Mouse (Mus musculus) c-Kit-positive CD71-positive TER-119-negative erythroid progenitor cells, embryonic 14.5 days (primary cell): Measurements from ENCODE around the gene Slc24a3.

Experiments
- DNase-seq: peaks from one replicate; pipeline ENCODE4 v3.0.0-alpha.2; 2013; ENCODE audit warnings: low read depth

The Slc24a3 gene

GRCm38 (mm10) chr2:145438336-145438735 is 270.8 kb downstream of the Slc24a3 start:
- no peak for DNase-seq

- DNase-seq: no peak
These were observed 272.2 kb downstream of the Slc24a3 start for GRCm38 (mm10) chr2:145439755-145440154.

- no peak for DNase-seq
These were observed 289.7 kb downstream of the Slc24a3 start for GRCm38 (mm10) chr2:145457106-145457747.

DNA sequence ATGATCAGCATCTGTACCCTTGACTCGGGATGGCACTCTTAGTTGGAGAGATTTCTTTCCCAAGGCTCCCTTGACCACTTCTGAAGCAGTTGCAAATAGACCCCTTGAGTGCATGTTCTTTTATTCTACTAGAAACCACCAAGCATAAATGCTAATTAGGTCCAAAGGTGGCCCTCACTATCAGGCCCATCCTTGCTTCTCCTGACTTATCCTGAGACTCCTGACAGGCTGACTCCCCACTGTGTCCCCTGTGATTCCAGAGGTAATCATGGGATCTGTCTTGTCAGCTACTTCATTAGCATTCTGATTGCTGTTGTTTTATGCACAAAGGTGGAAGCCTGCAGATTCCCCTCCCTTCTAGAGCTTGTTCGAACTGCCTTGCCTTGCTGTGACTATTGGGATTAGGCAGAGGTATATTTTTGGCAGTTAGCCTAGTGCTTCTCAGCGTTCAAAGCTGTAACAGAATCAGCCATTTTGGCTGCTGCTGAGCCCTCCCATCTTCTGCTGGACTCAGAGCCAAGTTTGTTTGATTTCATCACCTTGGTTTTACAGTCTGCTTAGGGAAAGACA is 293.4 kb downstream of the Slc24a3 start:
- DNase-seq: no peak

- no peak for DNase-seq
These were observed 294.7 kb downstream of the Slc24a3 start for GRCm38 (mm10) chr2:145462253-145462652.

DNA sequence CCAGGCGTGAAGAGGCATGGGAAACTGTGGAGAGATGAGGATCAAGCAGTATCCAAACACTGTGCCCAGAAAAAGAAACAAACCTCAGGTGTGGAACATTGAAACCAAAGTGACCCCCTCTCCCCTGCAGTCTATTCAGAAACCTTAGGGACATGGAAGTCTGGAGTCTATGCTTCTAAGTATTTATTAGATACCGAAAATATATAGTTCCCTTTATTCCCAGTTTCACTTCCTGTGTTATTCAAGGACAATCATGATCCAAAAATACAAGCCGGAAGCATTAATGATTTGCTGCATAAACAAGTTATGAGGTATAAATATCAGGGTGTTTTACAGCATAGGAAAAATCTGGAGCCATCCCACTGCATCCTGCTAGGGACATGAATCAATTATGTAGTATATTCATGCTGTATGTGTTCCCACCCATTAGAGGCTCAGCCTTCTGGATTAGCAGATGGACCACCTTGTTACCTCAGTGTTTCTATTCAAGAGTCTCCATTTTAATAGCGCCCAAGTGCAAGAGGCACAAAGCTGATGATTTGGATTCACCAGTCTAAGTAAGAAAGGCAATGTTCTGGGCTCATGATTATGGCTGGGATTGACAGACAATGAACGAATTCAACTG is 301.3 kb downstream of the Slc24a3 start:
- no peak for DNase-seq

- no peak for DNase-seq
These were observed 309.9 kb downstream of the Slc24a3 start for GRCm38 (mm10) chr2:145477484-145477883.

- no peak for DNase-seq
These were observed 312.1 kb downstream of the Slc24a3 start for GRCm38 (mm10) chr2:145479676-145480075.

DNA sequence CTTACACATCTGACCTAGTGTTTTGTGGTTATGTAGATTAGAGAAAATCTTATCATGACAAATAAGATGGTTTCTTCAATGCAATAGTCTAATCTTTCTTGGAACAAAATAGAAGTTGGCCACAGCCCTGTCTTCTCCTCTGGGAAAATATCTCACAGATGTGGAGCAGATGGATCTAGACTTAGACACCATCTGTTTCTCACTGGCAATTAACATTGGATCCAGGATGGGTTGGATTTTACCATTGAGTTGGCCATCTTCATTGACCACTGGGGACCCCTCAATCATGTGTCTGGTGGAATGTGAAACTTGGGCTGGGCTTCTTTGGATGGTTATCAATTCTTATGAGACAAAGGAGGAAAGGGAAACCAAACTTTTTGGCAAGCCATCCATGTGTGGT is 332.7 kb downstream of the Slc24a3 start:
- no peak for DNase-seq

DNA sequence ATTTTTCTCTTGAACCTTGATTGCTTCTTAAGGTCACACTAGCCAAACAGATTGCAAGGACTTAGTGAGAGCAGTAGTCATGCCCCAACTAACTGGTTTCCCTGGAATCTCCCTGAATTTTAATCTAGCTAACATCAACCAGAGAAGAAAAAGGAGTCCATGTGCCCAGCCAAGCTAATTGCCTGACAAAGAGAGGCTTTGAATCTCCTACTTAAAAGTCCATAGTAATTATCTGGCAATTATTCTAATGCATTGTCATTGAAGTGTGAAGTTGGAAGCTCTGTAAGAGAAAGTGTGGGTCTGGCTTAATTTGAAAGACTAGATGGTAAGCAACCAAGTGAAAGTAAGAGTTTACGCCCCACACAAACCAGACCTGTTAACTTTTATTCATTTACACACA is 333.9 kb downstream of the Slc24a3 start:
- DNase-seq: no peak

DNA sequence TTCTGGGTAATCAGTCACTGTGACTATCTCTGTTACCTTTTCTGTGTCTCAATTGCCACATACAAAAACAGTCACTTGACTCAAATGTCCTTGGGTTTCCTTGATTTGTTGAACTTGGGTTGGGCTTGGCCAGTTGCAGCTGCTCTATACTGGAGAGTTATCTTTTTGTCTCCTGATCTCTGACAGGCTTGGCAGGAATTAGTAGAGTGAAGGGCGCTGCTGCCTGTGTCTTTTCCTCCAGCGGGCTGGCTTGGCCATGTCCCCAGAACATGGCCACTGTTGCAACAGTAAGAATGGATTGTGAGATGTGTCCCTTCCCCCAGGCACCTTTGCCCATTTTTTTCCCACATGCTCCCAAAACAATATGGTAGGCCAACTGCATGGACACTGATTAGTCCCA is 340.1 kb downstream of the Slc24a3 start:
- no peak for DNase-seq

DNA sequence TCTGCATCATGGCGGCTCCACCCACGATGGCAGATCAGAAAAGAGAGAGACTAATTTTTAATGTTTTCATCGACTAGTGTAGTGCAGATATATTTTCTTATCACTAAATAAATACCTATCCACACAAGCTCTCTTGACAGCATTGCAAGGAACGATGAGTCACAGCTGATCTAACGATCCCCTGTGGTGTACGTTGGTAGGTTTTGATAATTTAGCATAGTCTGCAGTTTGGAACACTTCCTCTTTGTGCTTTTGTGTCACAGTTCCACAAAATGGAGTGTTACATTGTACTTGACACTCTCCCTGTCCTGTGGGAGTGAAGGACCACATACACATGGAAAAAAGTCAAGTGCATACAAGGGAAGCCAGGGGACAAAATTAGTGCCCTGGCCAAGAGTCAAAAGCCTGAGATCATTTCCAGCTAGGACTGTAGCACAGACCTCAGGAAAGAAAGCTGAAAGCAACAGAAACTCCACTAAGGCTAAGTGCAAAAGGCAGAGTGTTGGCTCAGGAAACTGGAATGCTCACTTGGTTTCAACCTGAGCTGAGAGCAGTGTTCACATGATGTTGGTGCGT is 343.2 kb downstream of the Slc24a3 start:
- no peak for DNase-seq

DNA sequence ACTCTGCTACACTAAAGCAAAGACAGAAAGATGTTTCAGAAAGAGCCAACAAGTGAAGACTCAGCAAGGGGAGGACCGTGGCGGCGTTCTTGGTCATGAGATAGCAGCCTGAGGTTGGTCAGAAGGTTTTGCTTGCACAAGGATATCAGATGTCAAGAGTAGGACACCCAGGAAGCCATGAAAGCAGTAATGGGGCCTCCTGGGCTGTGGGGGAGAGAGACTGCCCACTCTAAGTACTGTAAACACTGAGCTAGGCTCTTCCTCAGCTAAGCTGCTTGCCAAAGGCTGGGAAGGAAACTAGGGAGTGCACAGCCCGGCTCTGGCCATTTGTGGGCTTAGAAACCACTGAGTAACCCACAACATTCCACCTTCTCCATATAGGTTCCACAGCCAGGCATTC is 348.4 kb downstream of the Slc24a3 start:
- DNase-seq: no peak

GRCm38 (mm10) chr2:145517346-145517745 is 349.8 kb downstream of the Slc24a3 start:
- peak; percentile 10 for DNase-seq

GRCm38 (mm10) chr2:145522017-145522416 is 354.5 kb downstream of the Slc24a3 start:
- no peak for DNase-seq

GRCm38 (mm10) chr2:145523381-145523780 is 355.8 kb downstream of the Slc24a3 start:
- no peak for DNase-seq

DNA sequence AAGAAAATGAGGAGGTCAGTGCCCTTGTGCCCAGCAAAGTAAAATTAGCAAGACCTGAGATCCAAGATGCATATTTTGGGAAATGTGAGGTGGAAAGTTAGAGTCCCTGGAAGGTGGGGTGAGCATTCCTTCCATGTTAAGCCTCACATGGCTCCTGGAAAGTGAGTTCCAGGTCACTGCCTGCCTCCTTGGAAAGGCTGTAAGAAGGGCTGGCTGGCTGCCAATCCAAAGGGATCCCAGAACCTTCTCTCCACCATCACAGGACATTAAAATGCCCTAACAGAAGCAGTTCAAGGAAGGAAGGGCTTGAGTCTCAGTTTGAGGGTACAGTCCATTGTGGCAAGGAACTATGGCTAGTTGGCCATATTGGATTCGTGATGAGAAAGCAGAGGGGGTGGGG is 359.6 kb downstream of the Slc24a3 start:
- no peak for DNase-seq

DNA sequence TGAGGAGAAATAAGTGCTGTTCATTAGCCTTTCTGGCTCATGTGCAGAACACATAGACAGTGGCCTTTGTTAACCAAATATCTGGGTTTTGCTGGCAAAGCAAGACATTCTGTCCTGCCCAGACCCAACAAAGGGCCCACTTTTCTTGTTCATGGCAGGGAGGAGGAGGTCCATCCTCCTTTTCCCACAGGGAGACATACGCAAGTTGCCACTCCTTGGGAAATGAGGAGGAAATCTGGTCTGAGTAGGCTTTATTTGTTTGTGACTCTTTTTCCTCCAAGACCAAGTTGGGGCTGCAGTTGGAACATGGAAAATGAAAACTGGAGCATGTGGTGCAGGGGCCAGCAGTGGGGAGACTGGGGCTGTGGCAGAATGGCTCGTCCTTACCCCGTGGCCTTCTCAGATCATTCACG is 363.4 kb downstream of the Slc24a3 start:
- DNase-seq: no peak

DNA sequence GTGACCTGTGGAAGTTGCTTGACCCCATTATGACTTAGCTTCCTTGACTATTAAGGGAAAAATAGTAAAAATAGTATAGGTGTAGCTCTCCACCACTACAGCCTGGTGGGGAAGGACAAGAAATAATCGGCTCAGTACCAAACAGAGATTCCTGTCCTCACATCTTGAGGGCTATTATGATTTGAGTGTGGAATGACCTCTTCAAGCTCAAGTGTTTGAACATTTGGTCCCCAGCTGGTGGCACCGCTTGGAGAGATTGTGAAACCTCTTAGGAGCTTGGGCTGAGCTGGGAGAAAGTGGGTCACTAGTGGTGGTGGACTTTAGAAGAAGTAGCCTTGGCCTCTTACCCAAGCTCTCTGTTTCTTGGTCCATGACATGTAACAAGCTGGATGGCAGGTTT is 365.5 kb downstream of the Slc24a3 start:
- DNase-seq: no peak

DNA sequence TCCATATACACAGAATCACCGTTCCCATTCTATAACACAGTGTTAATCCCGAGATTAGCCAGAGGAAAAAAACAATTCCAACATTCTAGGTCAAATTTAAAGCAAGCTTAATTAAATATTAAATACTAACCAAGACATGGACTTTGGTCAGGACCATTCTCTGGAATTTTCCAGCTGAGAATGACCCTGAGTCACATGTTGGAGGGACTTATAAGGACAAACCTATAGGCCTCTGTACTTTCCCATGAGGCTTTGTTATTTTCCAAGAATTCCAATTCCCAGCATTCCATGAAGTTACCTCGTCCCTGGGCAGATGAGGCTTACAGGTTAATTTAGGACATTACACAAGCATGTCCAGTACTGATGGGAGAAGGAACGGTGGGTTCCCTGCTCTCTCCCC is 367.8 kb downstream of the Slc24a3 start:
- DNase-seq: no peak

- DNase-seq: no peak
These were observed 368.2 kb downstream of the Slc24a3 start for GRCm38 (mm10) chr2:145535774-145536173.

DNA sequence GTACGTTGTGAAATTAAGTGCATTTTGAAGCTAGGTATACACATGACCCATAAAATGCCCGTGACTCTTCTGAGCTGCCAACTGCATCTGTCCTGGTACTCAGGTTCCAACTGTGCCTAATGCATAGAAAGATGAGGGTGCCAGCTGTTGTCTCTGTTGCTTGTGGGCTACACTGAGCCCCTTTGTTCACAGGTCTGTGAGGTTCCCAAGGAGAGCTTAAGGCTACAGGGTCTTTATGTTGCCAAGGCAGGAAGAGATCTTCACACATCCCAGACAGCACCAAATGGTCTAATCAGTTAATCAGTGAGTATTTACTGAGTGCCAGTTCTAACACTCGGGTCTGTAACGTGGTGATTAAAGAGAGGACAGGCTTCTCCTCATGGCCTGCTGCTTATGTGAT is 369.4 kb downstream of the Slc24a3 start:
- no peak for DNase-seq

DNA sequence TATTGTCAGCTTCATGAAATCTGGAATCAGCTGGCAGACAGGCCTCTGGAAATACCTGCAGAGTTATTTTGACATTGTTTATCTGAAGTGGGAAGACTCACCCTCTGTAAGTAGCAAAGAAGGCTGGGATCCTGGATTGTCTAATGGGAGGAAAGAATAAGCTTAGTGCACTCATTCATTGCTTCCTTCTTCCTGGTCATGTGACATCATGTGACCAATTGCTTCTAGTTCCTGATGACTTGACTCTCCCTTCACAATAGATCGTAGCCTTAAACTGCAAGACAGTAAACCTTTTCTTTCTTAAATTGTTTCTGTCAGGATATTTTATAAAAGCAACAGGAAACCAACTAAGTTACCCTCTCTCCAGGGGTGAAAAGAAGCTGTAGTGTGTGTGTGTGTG is 374.1 kb downstream of the Slc24a3 start:
- no peak for DNase-seq
